Mouse (Mus musculus) olfactory bulb, adult 2 months (tissue): ENCODE measurements around the gene Ppp1r9a.

ENCODE experiments used
- CTCF ChIP-seq: fragments of 200-500 bp; IDR thresholded peaks from 2 replicates; pipeline ENCODE4 v1.5.1; 2012; ENCODE audit warnings: low read depth, mild to moderate bottlenecking, low read length, moderate library complexity; ENCODE audit not compliant: insufficient read depth
- POLR2A ChIP-seq: fragments of 200-500 bp; IDR thresholded peaks from 2 replicates; pipeline ENCODE4 v1.6.1; 2012; ENCODE audit warnings: mild to moderate bottlenecking, low read depth, low read length, moderate library complexity; ENCODE audit not compliant: insufficient read depth

DNA sequence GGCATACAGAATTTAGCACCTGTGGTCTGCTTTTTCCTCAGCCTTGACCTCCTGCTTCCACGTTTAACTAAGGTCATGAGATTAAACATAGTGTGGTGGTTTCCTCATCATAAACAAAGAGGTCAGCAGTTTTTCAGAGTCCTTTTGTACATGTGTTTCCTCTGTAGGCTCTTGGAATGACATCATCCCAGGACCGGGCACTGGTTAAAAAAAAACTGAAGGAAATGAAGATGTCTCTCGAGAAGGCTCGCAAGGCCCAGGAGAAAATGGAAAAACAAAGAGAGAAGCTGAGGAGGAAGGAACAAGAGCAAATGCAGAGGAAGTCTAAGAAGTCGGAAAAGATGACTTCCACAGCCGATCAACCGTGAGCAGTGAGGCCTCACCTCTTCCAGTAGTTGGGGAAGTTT, 256.7 kb downstream of the Ppp1r9a start:
- TF ChIP-seq CTCF (no peak), POLR2A (no peak)
